Mouse (Mus musculus) heart, embryonic 16.5 days (tissue): ENCODE measurements around the gene Prdm16. TPM values are rescaled to one million over a fixed set of nuclear protein-coding genes. Genes with fewer than 3 reads are reported as not detected.

Source experiments
- ATAC-seq: fragments of 200-750 bp; cut with Nextera tagmentation; replicated peaks from 2 replicates; pipeline ENCODE4 v1.8.0; 2017; ENCODE audit warnings: moderate number of reproducible peaks; ENCODE audit not compliant: insufficient read depth, low FRiP score; ENCODE audit errors: extremely low read depth
- H3K27ac ChIP-seq: fragments of 300-500 bp; sonication (generic); 2 replicates; pipeline ENCODE4 v1.5.1; 2014; ENCODE audit warnings: mild to moderate bottlenecking, low read length, control low read depth, moderate library complexity
- H3K27me3 ChIP-seq: fragments of 300-500 bp; sonication (generic); 2 replicates; pipeline ENCODE4 v1.6.1; 2014; ENCODE audit warnings: low read length, mixed read lengths; ENCODE audit not compliant: control insufficient read depth, insufficient read depth
- H3K36me3 ChIP-seq: fragments of 300-500 bp; sonication (generic); 2 replicates; pipeline ENCODE4 v1.6.1; 2014; ENCODE audit not compliant: control insufficient read depth, insufficient read depth
- H3K4me1 ChIP-seq: fragments of 300-500 bp; sonication (generic); 2 replicates; pipeline ENCODE4 v1.6.1; 2014; ENCODE audit warnings: low read length, mixed read lengths; ENCODE audit not compliant: control insufficient read depth, insufficient read depth
- H3K4me2 ChIP-seq: fragments of 300-500 bp; sonication (generic); 2 replicates; pipeline ENCODE4 v1.6.1; 2014; ENCODE audit warnings: low read depth, mild to moderate bottlenecking, control low read depth, low read length
- H3K4me3 ChIP-seq: fragments of 300-500 bp; sonication (generic); 2 replicates; pipeline ENCODE4 v1.5.1; 2014; ENCODE audit warnings: mild to moderate bottlenecking, control low read depth, low read length
- H3K9ac ChIP-seq: fragments of 300-500 bp; sonication (generic); 2 replicates; pipeline ENCODE4 v1.6.1; 2014; ENCODE audit warnings: low read length, control low read depth
- H3K9me3 ChIP-seq: fragments of 300-500 bp; sonication (generic); replicated peaks from 2 replicates; pipeline ENCODE4 v1.6.1; 2016; ENCODE audit warnings: low read length; ENCODE audit not compliant: control insufficient read depth
- WGBS: fragments of 180-500 bp; shearing (Covaris S2); extraction: QIAGEN DNeasy Blood & Tissue Kit; methylation state at CpG from one replicate; pipeline ENCODE4 v1.1.7; 2014; 5-methylcytosine and 5-hydroxymethylcytosine counted together
- polyA plus RNA-seq: library from polyadenylated mRNA; unstranded; fragments of >200 nt; fragmentation: Nextera tagmentation; extraction: Ambion mirVana; gene quantifications from 2 replicates; pipeline ENCODE4 v1.2.1, GENCODE M21; 2015

Gene Prdm16
- polyA plus RNA-seq, 1 experiment from 2014 or later: 18.2 TPM

DNA sequence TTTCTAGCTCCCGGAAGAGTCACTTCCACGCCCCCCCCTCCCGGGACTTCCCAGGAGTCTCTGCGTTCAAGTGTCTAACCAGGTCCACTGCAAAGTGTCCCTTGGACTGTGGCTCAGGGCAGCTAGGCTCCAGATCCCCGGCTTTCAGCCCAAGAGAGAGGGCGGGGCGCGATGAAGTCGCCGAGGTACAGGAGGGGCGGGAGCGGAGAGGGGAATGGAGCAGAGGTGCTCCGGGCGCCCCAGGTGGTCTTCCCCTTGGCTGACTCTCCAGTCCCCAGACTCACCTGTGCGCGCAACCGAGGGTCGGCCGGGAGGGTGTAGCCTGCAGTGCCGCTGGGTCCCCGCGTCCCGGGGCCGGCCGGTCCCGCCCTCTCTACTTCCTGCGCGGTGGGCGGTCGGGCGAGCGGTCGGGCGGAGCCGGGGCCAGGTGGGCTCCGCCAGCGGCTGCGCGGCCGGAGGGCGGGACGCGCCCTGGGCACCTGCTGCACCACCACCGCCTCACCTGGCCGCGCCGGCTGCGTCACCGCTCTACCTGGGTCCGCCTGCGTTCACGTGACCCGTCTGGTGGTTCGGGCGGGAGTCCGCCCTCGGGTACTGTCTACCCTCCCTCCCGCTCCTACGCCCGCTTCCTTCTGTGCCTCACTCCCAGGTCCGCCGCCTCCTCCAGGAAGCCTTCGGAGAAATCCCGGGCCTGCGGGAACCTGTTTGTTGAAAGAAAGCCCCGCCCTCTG, 337.0 kb downstream of the Prdm16 start:
- Histone ChIP-seq H3K9ac (peak overlapping the region; percentile 68), H3K4me1 (peaks cover 7% of the 10 kb centered on the region; the same call in 1 of the 2 replicates), H3K27ac (no peak overlapping the region), H3K4me3 (peak overlapping the region; percentile 65), H3K36me3 (no peaks in the 10 kb centered on the region), H3K9me3 (no peaks in the 10 kb centered on the region), H3K4me2 (peak overlapping the region; percentile 94), H3K27me3 (peaks cover 26% of the 10 kb centered on the region)
- peak; percentile 30; the same call in 1 of the 2 replicates for ATAC-seq
- under 1% methylated on average over 65 of the region's 66 CpGs for WGBS

GRCm38 (mm10) chr4:154297761-154298160, 338.9 kb downstream of the Prdm16 start:
- no peaks in the 10 kb centered on the region for H3K9me3 ChIP-seq
- H3K4me2 ChIP-seq: no peak overlapping the region
- H3K36me3 ChIP-seq: no peaks in the 10 kb centered on the region
- H3K27me3 ChIP-seq: peaks cover 26% of the 10 kb centered on the region
- WGBS: 34% methylated on average over 9 of the region's 9 CpGs
- H3K4me3 ChIP-seq: no peak overlapping the region
- no peak overlapping the region for H3K9ac ChIP-seq
- no peak overlapping the region for H3K27ac ChIP-seq
- no peak for ATAC-seq
- peaks cover 23% of the 10 kb centered on the region for H3K4me1 ChIP-seq

- H3K9me3 ChIP-seq: no peaks in the 10 kb centered on the region
- WGBS: 52% methylated on average over 8 of the region's 8 CpGs
- no peaks in the 10 kb centered on the region for H3K36me3 ChIP-seq
- H3K4me3 ChIP-seq: no peak overlapping the region
- H3K27me3 ChIP-seq: peaks cover 11% of the 10 kb centered on the region
- ATAC-seq: no peak
- H3K9ac ChIP-seq: no peak overlapping the region; the same call in 1 of the 2 replicates
- H3K27ac ChIP-seq: peak overlapping the region; percentile 74
- H3K4me2 ChIP-seq: no peak overlapping the region
- H3K4me1 ChIP-seq: peaks cover 17% of the 10 kb centered on the region
Measured at GRCm38 (mm10) chr4:154294262-154294731, 342.4 kb downstream of the Prdm16 start.

DNA sequence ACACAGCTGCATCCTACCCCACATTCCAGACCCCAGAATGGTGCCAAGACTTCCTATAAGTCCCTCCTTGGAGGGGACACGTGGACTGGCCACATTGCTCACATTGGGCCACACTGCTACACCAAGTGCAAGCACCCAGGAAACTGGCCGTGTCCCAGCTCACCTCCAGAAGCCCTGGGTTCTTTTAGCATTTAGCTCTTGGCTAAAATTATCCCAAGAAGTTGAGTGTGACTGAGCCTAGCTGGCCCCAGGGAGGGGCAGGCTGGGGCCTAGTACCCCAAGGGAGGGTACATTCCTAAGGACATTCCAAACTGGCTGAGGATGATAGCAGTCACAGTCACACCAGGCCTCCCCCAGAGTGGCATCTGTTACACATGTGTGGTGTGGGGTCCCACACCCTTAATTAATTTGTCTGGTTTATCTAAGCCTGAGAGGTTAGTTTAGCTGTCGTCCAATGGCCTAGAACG, 342.9 kb downstream of the Prdm16 start:
- peaks cover 17% of the 10 kb centered on the region for H3K4me1 ChIP-seq
- no peaks in the 10 kb centered on the region for H3K36me3 ChIP-seq
- H3K4me2 ChIP-seq: 0 out of 2 replicates have a peak overlapping the region, but pooled peaks have one; percentile 12
- peak overlapping the region; percentile 74 for H3K27ac ChIP-seq
- ATAC-seq: no peak; the same call in 1 of the 2 replicates
- peaks cover 5% of the 10 kb centered on the region for H3K27me3 ChIP-seq
- H3K9me3 ChIP-seq: no peaks in the 10 kb centered on the region
- no peak overlapping the region for H3K4me3 ChIP-seq
- WGBS: 23% methylated on average over 4 of the region's 4 CpGs
- peak overlapping the region; percentile 21; the same call in 1 of the 2 replicates for H3K9ac ChIP-seq

DNA sequence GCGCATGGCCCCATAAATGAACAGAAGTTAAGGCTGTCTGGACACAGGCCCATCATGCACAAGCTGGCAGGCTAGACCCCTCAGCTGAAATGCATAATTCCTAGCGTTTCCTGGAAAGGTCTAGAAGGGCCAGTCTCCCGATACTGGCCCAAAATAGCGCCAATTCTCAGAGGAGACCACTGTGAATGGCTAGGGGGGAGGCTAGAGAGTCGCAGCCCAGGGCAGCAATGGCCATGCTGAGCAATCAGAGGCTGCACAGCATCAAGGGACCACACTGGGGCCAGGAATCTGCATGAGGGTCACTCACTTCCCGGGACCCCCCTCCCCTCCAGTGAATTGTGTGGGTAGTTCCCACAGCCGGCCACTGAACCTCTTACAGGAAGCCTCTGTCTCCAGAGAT, 353.0 kb downstream of the Prdm16 start:
- no peak overlapping the region for H3K9ac ChIP-seq

DNA sequence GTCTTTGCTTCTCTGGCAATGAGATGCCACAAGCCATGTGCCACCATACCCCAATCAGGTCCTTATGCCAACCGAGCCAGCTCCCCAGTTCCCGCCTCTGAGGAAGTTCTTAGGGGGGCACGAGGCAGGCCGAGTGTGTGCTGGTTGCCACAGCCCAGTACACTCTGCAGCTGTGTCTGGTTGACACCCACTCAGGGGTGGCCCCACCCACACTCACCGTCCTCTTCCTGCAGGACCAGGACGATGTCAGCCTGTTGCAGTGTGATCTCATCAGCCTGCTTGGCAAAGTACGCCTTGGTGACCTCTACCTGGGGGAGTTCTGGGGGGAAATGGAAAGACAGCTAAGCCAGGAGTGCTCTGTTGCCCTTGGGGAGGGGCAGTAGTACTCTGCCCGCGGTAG, 357.2 kb downstream of the Prdm16 start:
- Histone ChIP-seq H3K27me3 (no peaks in the 10 kb centered on the region), H3K4me3 (no peak overlapping the region), H3K27ac (no peak overlapping the region), H3K9me3 (no peaks in the 10 kb centered on the region), H3K4me2 (no peak overlapping the region), H3K36me3 (no peaks in the 10 kb centered on the region), H3K9ac (no peak overlapping the region), H3K4me1 (no peaks in the 10 kb centered on the region)
- 62% methylated on average over 9 of the region's 9 CpGs for WGBS
- no peak for ATAC-seq

More for the DNA sequence above, 353.0 kb downstream of the Prdm16 start:
- Histone ChIP-seq H3K9me3 (no peaks in the 10 kb centered on the region), H3K4me3 (no peak overlapping the region), H3K36me3 (no peaks in the 10 kb centered on the region), H3K27me3 (no peaks in the 10 kb centered on the region), H3K4me1 (no peaks in the 10 kb centered on the region), H3K27ac (no peak overlapping the region), H3K4me2 (no peak overlapping the region)
- WGBS: 52% methylated on average over 7 of the region's 7 CpGs
- no peak for ATAC-seq

- H3K27me3 ChIP-seq: no peaks in the 10 kb centered on the region
- H3K27ac ChIP-seq: no peak overlapping the region
- H3K9me3 ChIP-seq: no peaks in the 10 kb centered on the region
- no peaks in the 10 kb centered on the region for H3K4me1 ChIP-seq
- no peaks in the 10 kb centered on the region for H3K36me3 ChIP-seq
- H3K4me2 ChIP-seq: no peak overlapping the region
- WGBS: 47% methylated on average over 3 of the region's 3 CpGs
- no peak for ATAC-seq
- H3K4me3 ChIP-seq: no peak overlapping the region
- no peak overlapping the region for H3K9ac ChIP-seq
Measured at GRCm38 (mm10) chr4:154273000-154273399, 363.7 kb downstream of the Prdm16 start.

DNA sequence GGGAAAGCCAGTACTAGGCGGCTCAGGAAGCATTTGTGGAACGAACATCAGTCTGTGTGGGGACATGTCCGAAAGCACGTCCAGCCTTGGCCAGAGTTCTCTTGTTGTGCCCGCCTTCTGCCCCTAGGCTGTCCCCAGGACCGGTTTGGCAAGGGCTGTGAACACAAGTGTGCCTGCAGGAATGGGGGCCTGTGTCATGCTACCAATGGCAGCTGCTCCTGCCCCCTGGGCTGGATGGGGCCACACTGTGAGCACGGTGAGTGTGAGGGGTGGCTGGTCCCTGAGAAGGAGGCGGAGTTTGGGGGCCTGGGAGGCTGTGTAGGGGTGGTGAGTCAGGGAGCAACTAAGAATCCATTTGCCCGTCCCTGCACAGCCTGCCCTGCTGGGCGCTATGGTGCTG, 367.2 kb downstream of the Prdm16 start:
- Histone ChIP-seq H3K27me3 (no peaks in the 10 kb centered on the region), H3K9me3 (no peaks in the 10 kb centered on the region), H3K4me3 (no peak overlapping the region), H3K36me3 (no peaks in the 10 kb centered on the region), H3K4me2 (no peak overlapping the region), H3K27ac (no peak overlapping the region), H3K4me1 (no peaks in the 10 kb centered on the region), H3K9ac (no peak overlapping the region)
- peak; percentile 37 for ATAC-seq
- 42% methylated on average over 10 of the region's 10 CpGs for WGBS

DNA sequence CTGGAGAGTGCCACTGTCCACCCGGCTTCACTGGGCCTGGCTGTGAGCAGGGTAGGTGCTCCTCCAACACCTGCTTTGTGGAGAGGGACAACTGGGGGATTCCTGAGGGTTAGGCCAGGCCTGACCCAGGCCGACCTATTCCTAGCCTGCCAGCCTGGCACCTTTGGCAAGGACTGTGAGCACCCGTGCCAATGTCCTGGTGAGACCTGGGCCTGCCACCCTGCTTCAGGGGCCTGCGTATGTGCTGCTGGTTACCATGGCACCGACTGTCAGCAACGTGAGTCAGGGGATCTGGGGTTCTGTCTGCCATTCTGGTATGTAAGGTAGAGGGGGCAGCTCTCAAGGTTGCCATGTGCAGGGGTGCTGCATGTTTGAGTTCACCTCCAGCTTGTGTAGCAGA, 369.2 kb downstream of the Prdm16 start:
- Histone ChIP-seq H3K27me3 (no peaks in the 10 kb centered on the region), H3K4me1 (no peaks in the 10 kb centered on the region), H3K9me3 (no peaks in the 10 kb centered on the region), H3K4me2 (no peak overlapping the region), H3K36me3 (no peaks in the 10 kb centered on the region), H3K4me3 (no peak overlapping the region), H3K27ac (no peak overlapping the region), H3K9ac (no peak overlapping the region)
- WGBS: 78% methylated on average over 6 of the region's 6 CpGs
- no peak for ATAC-seq
